Mouse (Mus musculus) brain, embryonic 14.5 days (tissue): ENCODE measurements around the gene Ebi3.

ENCODE experiments used
- CTCF ChIP-seq: fragments of 200-500 bp; IDR thresholded peaks from 2 replicates; pipeline ENCODE4 v1.5.1; 2012; ENCODE audit warnings: inconsistent platforms, mild to moderate bottlenecking, moderate library complexity, borderline replicate concordance; ENCODE audit not compliant: insufficient read depth, insufficient read length; ENCODE audit errors: extremely low read depth
- POLR2A ChIP-seq: fragments of 200-500 bp; IDR thresholded peaks from 2 replicates; pipeline ENCODE4 v1.6.1; 2012; ENCODE audit warnings: mild to moderate bottlenecking, inconsistent platforms, borderline replicate concordance; ENCODE audit not compliant: poor library complexity, insufficient read depth, insufficient read length, severe bottlenecking; ENCODE audit errors: extremely low read depth

- TF ChIP-seq POLR2A (no peak), CTCF (no peak)
Measured at GRCm38 (mm10) chr17:55904131-55904530, 48.3 kb upstream of the Ebi3 start.
